Mouse (Mus musculus): ENCODE results near the gene Fignl1.

GRCm38 (mm10) chr11:11769281-11769680 lies 39.5 kb downstream of the Fignl1 start:
- TF ChIP-seq EP300 (IDR thresholded peaks at IDR 0.05; ENCODE audit: insufficient read depth, low read depth, low read length) (no peak), POLR2A (IDR thresholded peaks at IDR 0.05; ENCODE audit: insufficient read depth, low read length) (no peak), CTCF (IDR thresholded peaks at IDR 0.05; ENCODE audit: low read depth, low read length) (no peak)
